Comparison of ENCODE assay signal across 8 mouse cellular contexts in the genomic region with DNA sequence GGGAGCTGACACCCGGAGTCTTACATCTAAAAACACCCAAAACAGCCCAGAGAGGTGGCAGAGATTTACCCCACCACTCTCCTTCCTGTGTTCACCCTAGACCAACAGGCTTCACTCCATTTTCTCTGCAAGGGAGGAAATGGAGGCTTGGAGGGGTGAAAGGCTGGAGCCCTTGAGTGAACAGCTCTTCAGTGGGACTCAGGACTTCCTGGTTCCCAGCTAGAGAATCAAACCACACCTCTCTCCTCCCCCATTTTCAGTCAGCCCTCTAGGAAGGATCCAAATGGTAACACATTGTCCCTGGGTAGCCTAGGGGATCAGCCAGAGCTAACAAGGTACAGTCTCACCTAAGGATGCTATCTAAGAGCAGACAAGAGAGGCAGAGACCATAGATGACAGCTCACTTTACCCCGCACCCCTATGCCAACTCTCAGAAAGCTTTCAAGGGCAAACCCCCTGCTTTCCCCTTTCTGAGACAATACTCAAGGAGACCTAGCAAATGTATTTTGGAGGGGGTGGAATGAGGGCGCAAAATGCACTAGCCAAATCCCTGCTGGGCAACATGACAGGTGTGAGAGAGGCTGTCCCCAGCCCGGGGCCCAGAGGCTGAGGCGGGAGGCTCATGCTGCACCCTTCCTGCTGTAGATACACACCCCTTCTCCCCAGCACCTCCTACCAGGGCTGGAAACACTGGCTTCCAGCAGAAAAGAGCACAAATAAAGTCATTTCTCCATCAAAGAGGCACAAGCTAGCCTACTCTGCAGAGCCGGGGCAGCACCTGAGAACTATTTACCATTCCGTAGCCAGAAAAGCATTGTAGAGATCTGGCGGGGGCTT. TPM values are rescaled to one million over a fixed set of nuclear protein-coding genes. Genes with fewer than 3 reads are reported as not detected.
DNase-seq lines count a peak whose midpoint lies in the region; ATAC-seq and TF ChIP-seq lines count a peak whose summit lies in the region.

No protein-coding gene starts in this region.

- H3K9me3 ChIP-seq in embryonic facial prominence, embryonic 13.5 days = no peaks in the 10 kb centered on the region

- H3K4me2 ChIP-seq in embryonic facial prominence, embryonic 13.5 days = peak overlapping the region; percentile 97

- ATAC-seq in embryonic facial prominence, embryonic 13.5 days (ENCODE audit: insufficient number of reproducible peaks, insufficient read depth, low FRiP score, low TSS enrichment, low read depth) = no peak

- 7% methylated on average over 8 of the region's 8 CpGs for WGBS in spleen, adult 2 months
- 8% methylated on average over 8 of the region's 8 CpGs for WGBS in embryonic facial prominence, embryonic 13.5 days

- no peak for TF ChIP-seq CTCF in spleen, adult 2 months (IDR thresholded peaks at IDR 0.05; ENCODE audit: extremely low read depth, insufficient read depth, insufficient read length, insufficient replicate concordance)

- TF ChIP-seq POLR2A in spleen, adult 2 months (IDR thresholded peaks at IDR 0.05; ENCODE audit: low read depth, low read length) = no peak

- H3K9ac ChIP-seq in embryonic facial prominence, embryonic 13.5 days = peak overlapping the region; percentile 100

- H3K4me3 ChIP-seq in spleen, adult 2 months (ENCODE audit: extremely low read depth, insufficient read depth, insufficient read length) = peak overlapping the region; percentile 100
- H3K4me3 ChIP-seq in embryonic facial prominence, embryonic 13.5 days = peak overlapping the region; percentile 99

- H3K27me3 ChIP-seq in spleen, adult 2 months (ENCODE audit: control insufficient read depth, insufficient read depth, low read length) = no peaks in the 10 kb centered on the region
- no peaks in the 10 kb centered on the region for H3K27me3 ChIP-seq in embryonic facial prominence, embryonic 13.5 days

- peaks cover 10% of the 10 kb centered on the region for H3K36me3 ChIP-seq in spleen, adult 2 months (ENCODE audit: control insufficient read depth, insufficient read depth, low read length)
- H3K36me3 ChIP-seq in embryonic facial prominence, embryonic 13.5 days = peaks cover 22% of the 10 kb centered on the region

- peak overlapping the region; percentile 17 for H3K27ac ChIP-seq in spleen, adult 2 months (ENCODE audit: insufficient read depth, low read length)
- H3K27ac ChIP-seq in embryonic facial prominence, embryonic 13.5 days = peak overlapping the region; percentile 3; the same call in 1 of the 2 replicates

- no peak for DNase-seq in spleen, adult 2 months (ENCODE audit: low read depth in 1 of 2, low spot score in 2 of 2)
- DNase-seq in spleen, postnatal 36 days (ENCODE audit: low spot score in 2 of 2) = no peak
- DNase-seq in induced T-regulatory cell, adult 2 months (ENCODE audit: low read depth) = peak; percentile 66
- DNase-seq in lung, postnatal 4 days = peak; percentile 38 to 48
- no peak for DNase-seq in right cerebral cortex, postnatal 25 days
- DNase-seq in embryo, embryonic 10.5 days (ENCODE audit: low spot score) = no peak
- no peak for DNase-seq in kidney, adult 9 months

- H3K4me1 ChIP-seq in spleen, adult 2 months (ENCODE audit: control insufficient read depth, insufficient read depth, insufficient read length) = peaks cover 21% of the 10 kb centered on the region
- peaks cover 41% of the 10 kb centered on the region for H3K4me1 ChIP-seq in embryonic facial prominence, embryonic 13.5 days

RNA-seq across cellular contexts. Expression of gene Kmt2d, which starts 1.4 kb away (rescaled TPM):
- polyA plus RNA-seq in spleen, adult 2 months (2012; rRNA removed) = 55.6 and 58.7 TPM in 2 replicates
- 14.4 and 15.2 TPM in 2 replicates for polyA plus RNA-seq in embryonic facial prominence, embryonic 13.5 days (2015; fragmentation: Nextera tagmentation; extraction: Ambion mirVana)

RNA-seq across cellular contexts. Expression of gene Rhebl1, which starts 24.8 kb away (rescaled TPM):
- 5.4 and 6.0 TPM in 2 replicates for polyA plus RNA-seq in spleen, adult 2 months (2012; rRNA removed)
- polyA plus RNA-seq in embryonic facial prominence, embryonic 13.5 days (2015; fragmentation: Nextera tagmentation; extraction: Ambion mirVana) = 22.9 and 23.4 TPM in 2 replicates

RNA-seq across cellular contexts. Expression of gene Dhh, which starts 28.8 kb away (rescaled TPM):
- 1.6 and 2.3 TPM in 2 replicates for polyA plus RNA-seq in spleen, adult 2 months (2012; rRNA removed)
- polyA plus RNA-seq in embryonic facial prominence, embryonic 13.5 days (2015; fragmentation: Nextera tagmentation; extraction: Ambion mirVana) = 0.52 and 0.54 TPM in 2 replicates

RNA-seq across cellular contexts. Expression of gene Prkag1, which starts 38.2 kb away (rescaled TPM):
- 42.2 and 45.1 TPM in 2 replicates for polyA plus RNA-seq in spleen, adult 2 months (2012; rRNA removed)
- 90.4 and 92.5 TPM in 2 replicates for polyA plus RNA-seq in embryonic facial prominence, embryonic 13.5 days (2015; fragmentation: Nextera tagmentation; extraction: Ambion mirVana)

RNA-seq across cellular contexts. Expression of gene Lmbr1l, which starts 48.5 kb away (rescaled TPM):
- polyA plus RNA-seq in spleen, adult 2 months (2012; rRNA removed) = 112 and 191 TPM in 2 replicates
- polyA plus RNA-seq in embryonic facial prominence, embryonic 13.5 days (2015; fragmentation: Nextera tagmentation; extraction: Ambion mirVana) = 26.8 and 27.8 TPM in 2 replicates

Comparison
In these comparisons a context has a peak if more than half of its experiments do, and no peak if none do; other contexts are left out.
1. DNase-seq: peak in induced T-regulatory cell, adult 2 months (single experiment) and lung, postnatal 4 days (2 of 2); none in spleen, adult 2 months (0 of 2), spleen, postnatal 36 days (0 of 2), right cerebral cortex, postnatal 25 days (single experiment), embryo, embryonic 10.5 days (single experiment) and kidney, adult 9 months (single experiment).